Mouse (Mus musculus): ENCODE results near the gene Snx10. TPM values are rescaled to one million over a fixed set of nuclear protein-coding genes. Genes with fewer than 3 reads are reported as not detected.
A peak's percentile ranks its signal among the peaks of the same experiment; 100 is the strongest.

Gene Snx10
- polyA plus RNA-seq, 1 experiment from 2014 or later, result 5.2 TPM

DNA sequence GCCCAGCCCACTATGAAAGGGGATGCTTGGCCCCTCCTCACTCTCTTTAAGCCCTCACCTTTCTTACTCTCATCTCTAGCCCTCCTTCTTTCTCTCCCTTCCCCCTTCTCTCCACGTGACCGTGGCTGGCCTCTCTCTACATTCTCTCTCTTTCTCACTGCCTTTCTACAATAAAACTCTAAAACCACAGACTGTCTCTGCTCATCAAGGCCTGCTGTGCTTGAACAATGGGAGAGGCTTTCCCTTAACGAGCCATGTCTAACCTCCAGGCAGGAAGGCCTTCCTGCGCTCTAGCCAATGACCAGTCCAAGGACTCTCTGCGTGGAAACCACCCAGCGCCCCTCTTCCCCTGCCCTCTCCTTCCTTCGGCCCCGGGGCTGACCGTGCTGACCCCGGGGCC is 11.9 kb downstream of the Snx10 start:
- 66% methylated on average over 10 of the region's 10 CpGs for WGBS (ENCODE audit: insufficient replicate concordance)
- H3K36me3 ChIP-seq, result no peaks in the 10 kb centered on the region
- no peak for ATAC-seq
- no peak overlapping the region for H3K4me2 ChIP-seq
- H3K9me3 ChIP-seq (replicated peaks), result no peaks in the 10 kb centered on the region
- H3K4me3 ChIP-seq, result no peak overlapping the region
- H3K27me3 ChIP-seq (replicated peaks), result no peaks in the 10 kb centered on the region
- H3K27ac ChIP-seq, result no peak overlapping the region
- H3K4me1 ChIP-seq, result peaks cover 4% of the 10 kb centered on the region; the same call in 1 of the 2 replicates
- no peak overlapping the region for H3K9ac ChIP-seq

DNA sequence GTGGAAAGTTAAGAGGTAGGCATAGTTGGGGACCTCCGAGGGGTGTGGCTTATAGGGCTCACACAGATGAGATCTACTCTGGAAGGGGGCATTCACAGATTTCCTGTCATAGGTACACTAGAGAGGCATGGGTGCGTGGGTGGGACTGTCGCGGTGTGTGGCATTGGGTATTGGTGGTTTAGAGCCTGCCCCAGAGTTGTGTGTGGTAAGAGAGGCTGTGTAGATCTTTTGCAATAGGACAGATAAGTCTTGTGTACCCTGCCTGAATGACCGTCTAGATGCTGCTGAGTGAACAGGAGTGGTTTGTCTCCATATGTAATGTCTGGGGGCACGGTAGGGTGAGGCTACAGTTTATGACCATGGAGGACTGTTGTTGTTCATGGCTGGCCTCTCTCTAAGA is 16.8 kb downstream of the Snx10 start:
- Histone ChIP-seq H3K9ac (no peak overlapping the region), H3K36me3 (no peaks in the 10 kb centered on the region), H3K27me3 (replicated peaks) (no peaks in the 10 kb centered on the region), H3K4me3 (no peak overlapping the region), H3K4me2 (no peak overlapping the region), H3K27ac (no peak overlapping the region), H3K9me3 (replicated peaks) (no peaks in the 10 kb centered on the region), H3K4me1 (peaks cover 21% of the 10 kb centered on the region)
- ATAC-seq, result no peak
- WGBS (ENCODE audit: insufficient replicate concordance), result 62% methylated on average over 6 of the region's 6 CpGs

DNA sequence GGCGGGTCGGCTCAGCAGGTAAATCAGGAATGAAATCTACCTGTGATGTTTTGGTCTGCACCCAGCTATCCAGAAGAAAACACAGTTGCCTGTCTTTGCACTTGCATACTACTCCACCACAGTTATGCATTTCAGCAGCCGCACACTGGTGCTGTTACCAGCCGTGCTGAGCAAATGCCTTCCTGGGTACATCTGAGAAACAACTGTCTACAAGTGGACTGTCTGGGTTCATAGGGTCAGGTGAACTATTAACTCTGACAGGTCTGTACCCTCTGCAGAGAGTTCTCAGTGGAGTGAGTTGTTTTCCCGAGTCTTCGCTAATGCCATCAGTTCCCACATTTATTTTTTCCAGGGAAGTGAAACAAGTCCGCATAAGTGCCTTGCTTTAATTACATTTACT is 17.7 kb downstream of the Snx10 start:
- Histone ChIP-seq H3K36me3 (no peaks in the 10 kb centered on the region), H3K9me3 (replicated peaks) (no peaks in the 10 kb centered on the region), H3K4me2 (no peak overlapping the region), H3K9ac (no peak overlapping the region), H3K4me3 (no peak overlapping the region), H3K27ac (0 out of 2 replicates have a peak overlapping the region, but pooled peaks have one; percentile 0), H3K4me1 (peaks cover 23% of the 10 kb centered on the region), H3K27me3 (replicated peaks) (no peaks in the 10 kb centered on the region)
- ATAC-seq, result peak; percentile 52; the same call in 1 of the 2 replicates
- WGBS (ENCODE audit: insufficient replicate concordance), result 67% methylated on average over 7 of the region's 7 CpGs

DNA sequence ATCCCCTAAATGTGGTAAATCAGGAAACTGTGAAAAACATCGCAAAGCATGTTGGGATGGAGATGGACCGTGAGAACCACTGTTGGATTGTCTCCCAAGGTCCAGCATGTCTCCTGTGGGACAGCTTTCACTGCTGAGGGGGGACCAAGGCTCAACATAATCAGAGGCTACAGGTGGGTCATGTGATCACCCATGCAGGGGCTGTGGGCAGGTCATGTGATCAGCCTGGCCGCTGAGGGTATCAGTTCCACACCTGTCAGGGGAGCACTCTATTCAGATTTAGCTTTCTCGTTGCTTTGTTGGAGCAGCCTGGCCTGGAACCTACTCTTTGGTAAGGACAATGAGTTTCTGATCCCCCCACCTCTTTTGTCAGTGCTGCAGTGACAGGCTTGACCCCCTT is 18.4 kb downstream of the Snx10 start:
- Histone ChIP-seq H3K4me2 (no peak overlapping the region), H3K9ac (no peak overlapping the region), H3K36me3 (no peaks in the 10 kb centered on the region), H3K4me3 (no peak overlapping the region), H3K9me3 (replicated peaks) (no peaks in the 10 kb centered on the region), H3K27me3 (replicated peaks) (no peaks in the 10 kb centered on the region), H3K4me1 (peaks cover 23% of the 10 kb centered on the region), H3K27ac (no peak overlapping the region)
- 77% methylated on average over 4 of the region's 4 CpGs for WGBS (ENCODE audit: insufficient replicate concordance)
- no peak for ATAC-seq

DNA sequence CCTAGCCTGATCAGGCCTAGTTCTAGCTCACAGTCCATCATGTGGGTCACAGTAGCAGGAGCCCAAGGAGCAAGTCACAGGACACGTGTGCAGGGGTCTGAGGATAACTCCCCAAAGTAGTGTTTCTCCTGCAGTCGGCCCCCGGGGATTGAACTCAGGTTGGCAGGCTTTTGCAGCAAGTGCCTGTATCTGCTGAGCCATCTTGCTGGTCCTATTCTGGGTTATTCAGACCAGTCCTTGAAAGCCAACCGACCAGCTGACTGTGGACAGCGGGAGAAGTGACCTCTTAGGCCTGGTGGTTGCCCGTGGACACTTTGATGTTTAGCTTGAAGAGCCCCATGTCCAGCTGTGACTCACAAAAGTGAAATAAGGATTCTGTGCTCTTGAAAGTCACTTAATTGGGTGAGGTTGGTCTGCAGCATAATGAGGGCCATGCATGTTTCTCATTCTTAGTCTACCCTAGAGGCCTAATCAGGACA is 20.0 kb downstream of the Snx10 start:
- Histone ChIP-seq H3K4me1 (peaks cover 23% of the 10 kb centered on the region), H3K9me3 (replicated peaks) (no peaks in the 10 kb centered on the region), H3K9ac (no peak overlapping the region), H3K4me2 (no peak overlapping the region), H3K36me3 (no peaks in the 10 kb centered on the region), H3K27ac (no peak overlapping the region), H3K27me3 (replicated peaks) (no peaks in the 10 kb centered on the region), H3K4me3 (no peak overlapping the region)
- 70% methylated on average over 6 of the region's 6 CpGs for WGBS (ENCODE audit: insufficient replicate concordance)
- ATAC-seq, result no peak

DNA sequence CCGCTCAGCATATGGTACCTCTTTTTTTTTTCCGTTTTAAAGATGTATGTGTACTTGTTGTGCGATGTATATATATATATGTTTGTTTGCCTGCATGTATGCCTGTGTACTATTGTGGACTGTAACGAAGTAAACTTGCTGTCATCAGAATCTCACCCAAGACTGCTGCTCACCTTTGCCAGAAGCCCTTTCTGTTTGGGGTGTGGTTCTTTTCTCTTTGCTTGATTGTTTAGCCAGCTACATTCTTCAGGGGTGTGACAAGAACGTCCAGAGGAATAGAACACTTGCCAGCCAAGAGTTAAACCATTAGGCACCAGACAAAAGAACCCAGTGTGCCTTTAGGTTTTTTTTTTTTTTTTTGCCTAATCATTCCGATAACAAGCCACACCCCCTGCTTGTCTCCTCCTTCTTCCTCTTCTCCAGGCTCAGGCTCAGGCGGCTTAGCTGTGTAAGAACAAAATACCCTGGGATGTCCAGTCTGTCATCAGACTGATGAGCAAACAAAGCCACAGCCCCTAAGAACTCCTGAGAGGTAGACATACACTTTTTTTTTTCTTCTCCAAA is 20.5 kb downstream of the Snx10 start:
- Histone ChIP-seq H3K9me3 (replicated peaks) (no peaks in the 10 kb centered on the region), H3K27ac (no peak overlapping the region), H3K4me2 (peak overlapping the region; percentile 28), H3K36me3 (no peaks in the 10 kb centered on the region), H3K9ac (no peak overlapping the region), H3K27me3 (replicated peaks) (no peaks in the 10 kb centered on the region), H3K4me3 (no peak overlapping the region), H3K4me1 (peaks cover 23% of the 10 kb centered on the region)
- ATAC-seq, result no peak
- WGBS (ENCODE audit: insufficient replicate concordance), result 38% methylated on average over 7 of the region's 7 CpGs

DNA sequence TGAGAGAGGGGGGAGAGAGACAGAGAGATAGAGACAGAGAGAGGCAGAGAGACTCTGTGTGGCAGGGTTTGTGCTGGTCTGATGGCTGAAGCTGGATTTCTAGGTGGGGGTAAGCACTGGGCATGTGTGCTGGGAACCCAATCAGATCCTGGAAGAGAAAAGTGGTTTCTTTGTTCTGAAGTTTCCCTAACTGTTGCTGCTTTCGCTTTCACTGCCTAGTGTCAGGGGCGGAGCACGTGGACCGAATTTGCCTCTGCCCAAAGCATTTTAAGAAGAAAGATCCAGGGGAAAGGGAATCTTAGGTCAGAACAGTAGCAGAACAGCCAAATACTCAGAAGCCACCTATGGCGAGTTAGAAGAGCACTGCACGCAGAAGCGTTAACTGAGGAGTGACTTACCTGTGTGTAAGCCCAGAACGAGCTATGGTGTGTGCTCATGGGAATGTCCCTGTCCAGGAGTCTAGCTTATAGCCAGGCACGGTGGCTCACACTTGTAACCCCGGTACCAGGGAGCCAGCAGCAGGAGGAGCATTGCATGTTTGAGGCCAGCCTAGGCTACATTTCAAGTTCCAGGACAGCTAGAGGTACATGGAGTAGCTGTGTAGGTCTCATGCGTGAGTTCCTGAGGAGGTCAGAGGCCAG is 21.6 kb downstream of the Snx10 start:
- Histone ChIP-seq H3K36me3 (no peaks in the 10 kb centered on the region), H3K27ac (no peak overlapping the region), H3K4me1 (peaks cover 23% of the 10 kb centered on the region), H3K4me3 (no peak overlapping the region), H3K27me3 (replicated peaks) (no peaks in the 10 kb centered on the region), H3K4me2 (0 out of 2 replicates have a peak overlapping the region, but pooled peaks have one; percentile 21), H3K9ac (no peak overlapping the region), H3K9me3 (replicated peaks) (no peaks in the 10 kb centered on the region)
- 68% methylated on average over 11 of the region's 11 CpGs for WGBS (ENCODE audit: insufficient replicate concordance)
- ATAC-seq, result no peak

DNA sequence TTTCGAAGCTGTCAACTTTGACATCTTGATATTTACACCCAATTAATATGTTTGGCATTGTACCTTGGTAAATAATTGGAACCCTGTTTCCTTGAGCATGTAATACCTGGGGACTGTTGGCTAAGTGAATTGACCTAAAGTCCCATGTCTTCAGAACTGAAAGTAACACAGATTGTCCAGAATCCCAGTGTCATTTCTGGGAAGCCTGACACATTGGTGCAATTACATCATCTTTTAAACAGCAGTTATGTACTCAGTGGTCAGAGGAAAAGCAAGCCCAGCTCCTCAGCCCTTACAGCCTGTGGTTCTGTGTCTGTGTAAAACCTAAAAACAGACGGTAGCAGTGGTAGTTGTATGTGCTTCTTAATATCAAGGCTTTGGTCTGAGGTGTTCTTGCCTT is 22.4 kb downstream of the Snx10 start:
- no peaks in the 10 kb centered on the region for H3K36me3 ChIP-seq
- peaks cover 23% of the 10 kb centered on the region for H3K4me1 ChIP-seq
- no peak overlapping the region for H3K4me2 ChIP-seq
- 66% methylated on average over 2 of the region's 2 CpGs for WGBS (ENCODE audit: insufficient replicate concordance)
- no peak overlapping the region for H3K9ac ChIP-seq
- no peak overlapping the region for H3K4me3 ChIP-seq
- H3K9me3 ChIP-seq (replicated peaks), result no peaks in the 10 kb centered on the region
- ATAC-seq, result no peak
- no peaks in the 10 kb centered on the region for H3K27me3 ChIP-seq (replicated peaks)
- H3K27ac ChIP-seq, result no peak overlapping the region

DNA sequence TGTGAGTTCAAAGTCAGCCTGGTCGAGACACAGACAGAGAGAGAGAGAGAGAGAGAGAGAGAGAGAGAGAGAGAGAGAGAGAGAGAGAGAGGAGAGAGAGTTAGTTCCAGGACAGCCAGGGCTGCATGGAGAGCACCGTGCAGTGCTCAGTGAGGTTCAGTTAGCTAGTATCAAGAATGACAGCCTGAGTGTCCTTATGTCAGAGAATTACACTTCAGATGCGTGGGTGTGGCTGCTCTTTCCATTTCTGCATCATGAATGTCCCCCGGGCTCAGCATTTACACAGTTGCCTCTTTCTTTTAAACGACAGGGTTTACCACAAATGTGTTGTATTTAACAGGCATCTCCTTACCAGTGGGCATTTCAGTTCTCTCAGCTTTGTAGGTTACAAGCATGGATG is 25.1 kb downstream of the Snx10 start:
- Histone ChIP-seq H3K36me3 (no peaks in the 10 kb centered on the region), H3K4me2 (no peak overlapping the region), H3K4me3 (no peak overlapping the region), H3K27ac (no peak overlapping the region), H3K9me3 (replicated peaks) (no peaks in the 10 kb centered on the region), H3K4me1 (peaks cover 17% of the 10 kb centered on the region), H3K9ac (no peak overlapping the region), H3K27me3 (replicated peaks) (no peaks in the 10 kb centered on the region)
- WGBS (ENCODE audit: insufficient replicate concordance), result 67% methylated on average over 5 of the region's 5 CpGs
- no peak for ATAC-seq

DNA sequence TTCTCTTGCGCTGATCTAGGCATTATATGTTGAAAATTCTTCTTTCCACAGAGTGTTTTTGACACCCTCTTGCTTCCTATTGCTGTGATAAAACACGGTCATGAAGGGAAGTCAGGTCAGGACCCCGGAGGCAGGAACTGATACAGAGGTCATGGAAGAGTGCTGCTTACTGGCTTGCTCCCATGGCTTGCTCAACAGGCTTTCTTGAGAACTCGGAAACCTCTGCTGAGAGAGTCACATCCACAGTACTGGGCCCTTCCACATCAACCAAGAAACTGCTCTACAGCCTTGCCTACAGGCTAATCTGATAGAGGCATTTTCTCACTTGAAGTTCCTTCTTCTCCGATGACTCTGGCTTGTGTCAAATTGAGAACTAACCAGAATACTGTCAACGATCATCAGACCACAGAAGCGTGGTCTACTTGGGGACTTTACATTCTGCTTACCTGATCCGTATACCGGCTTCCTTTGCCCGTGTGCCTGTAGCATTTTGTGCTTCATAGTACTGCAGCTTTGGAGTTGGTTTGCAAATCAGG is 27.6 kb downstream of the Snx10 start:
- Histone ChIP-seq H3K4me3 (no peak overlapping the region), H3K4me1 (no peaks in the 10 kb centered on the region), H3K27ac (no peak overlapping the region), H3K9ac (no peak overlapping the region), H3K27me3 (replicated peaks) (no peaks in the 10 kb centered on the region), H3K4me2 (no peak overlapping the region), H3K9me3 (replicated peaks) (no peaks in the 10 kb centered on the region), H3K36me3 (no peaks in the 10 kb centered on the region)
- WGBS (ENCODE audit: insufficient replicate concordance), result 50% methylated on average over 10 of the region's 10 CpGs
- ATAC-seq, result no peak

DNA sequence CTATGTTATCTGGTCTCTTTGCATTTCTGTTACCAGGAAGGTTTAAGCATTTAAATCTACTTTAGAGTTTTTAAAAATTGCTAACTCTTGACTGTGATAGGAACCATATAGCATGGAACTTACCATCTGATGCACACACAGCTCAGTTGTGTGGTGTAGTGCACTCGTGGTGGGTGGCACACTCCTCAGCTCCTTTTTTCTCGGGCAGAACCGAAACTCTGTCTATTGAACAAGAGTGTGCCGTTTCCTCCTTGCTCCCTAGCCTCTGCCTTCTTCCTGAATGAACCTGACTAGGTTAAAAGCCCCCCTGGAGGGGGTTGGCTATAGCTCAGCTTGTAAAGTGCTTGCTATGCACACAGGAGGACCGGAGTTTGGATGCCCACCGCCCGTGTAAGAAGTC is 32.9 kb downstream of the Snx10 start:
- ATAC-seq, result no peak
- no peak overlapping the region for H3K4me3 ChIP-seq
- H3K27me3 ChIP-seq (replicated peaks), result no peaks in the 10 kb centered on the region
- no peak overlapping the region for H3K27ac ChIP-seq
- H3K9ac ChIP-seq, result no peak overlapping the region
- H3K4me2 ChIP-seq, result no peak overlapping the region
- H3K9me3 ChIP-seq (replicated peaks), result no peaks in the 10 kb centered on the region
- H3K36me3 ChIP-seq, result no peaks in the 10 kb centered on the region
- H3K4me1 ChIP-seq, result no peaks in the 10 kb centered on the region
- WGBS (ENCODE audit: insufficient replicate concordance), result 71% methylated on average over 7 of the region's 7 CpGs

DNA sequence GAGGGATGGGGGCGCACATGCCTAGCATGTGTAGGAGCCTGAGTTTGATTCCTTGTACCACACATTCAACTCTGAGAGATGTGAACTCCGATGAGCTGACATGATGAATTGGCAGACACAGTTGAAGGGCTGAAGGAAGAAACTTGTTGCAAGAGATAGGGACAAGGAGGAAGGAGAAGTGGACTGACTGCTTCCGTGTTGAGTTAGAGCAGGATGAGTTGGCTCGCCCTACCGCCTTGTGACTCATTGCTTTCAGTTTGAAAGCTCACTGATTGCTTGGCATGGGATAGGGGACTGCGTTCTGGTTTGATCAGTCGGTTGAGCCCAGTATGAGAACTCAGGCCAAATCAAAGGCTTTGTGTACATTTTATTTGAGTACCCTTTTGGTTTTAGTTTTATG is 34.6 kb downstream of the Snx10 start:
- Histone ChIP-seq H3K4me2 (no peak overlapping the region), H3K9me3 (replicated peaks) (no peaks in the 10 kb centered on the region), H3K4me1 (no peaks in the 10 kb centered on the region), H3K36me3 (no peaks in the 10 kb centered on the region), H3K27ac (no peak overlapping the region), H3K4me3 (no peak overlapping the region), H3K9ac (no peak overlapping the region), H3K27me3 (replicated peaks) (no peaks in the 10 kb centered on the region)
- 30% methylated on average over 7 of the region's 7 CpGs for WGBS (ENCODE audit: insufficient replicate concordance)
- ATAC-seq, result no peak

All from liver, embryonic 12.5 days (tissue).